Mouse (Mus musculus) liver, embryonic 11.5 days (tissue): ENCODE data around the gene Ascl4. TPM values are rescaled to one million over a fixed set of nuclear protein-coding genes. Genes with fewer than 3 reads are reported as not detected.

Source experiments
- ATAC-seq: fragments of 200-750 bp; cut with Nextera tagmentation; replicated peaks from 2 replicates; pipeline ENCODE4 v1.8.0; 2017; ENCODE audit warnings: moderate number of reproducible peaks, mild to moderate bottlenecking, moderate TSS enrichment, moderate library complexity; ENCODE audit not compliant: low FRiP score
- DNase-seq: peaks from one replicate; pipeline ENCODE4 v3.0.0-alpha.2; 2017; ENCODE audit warnings: low spot score
- H3K27ac ChIP-seq: fragments of 300-500 bp; sonication (generic); 2 replicates; pipeline ENCODE4 v1.5.1; 2014; ENCODE audit warnings: mild to moderate bottlenecking, low read depth, low read length, control low read depth
- H3K27me3 ChIP-seq: fragments of 300-500 bp; sonication (generic); replicated peaks from 2 replicates; pipeline ENCODE4 v1.6.1; 2014; ENCODE audit warnings: low read length, mixed read lengths; ENCODE audit not compliant: control insufficient read depth, insufficient read depth
- H3K36me3 ChIP-seq: fragments of 300-500 bp; sonication (generic); 2 replicates; pipeline ENCODE4 v1.6.1; 2014; ENCODE audit warnings: mild to moderate bottlenecking, low read length, moderate library complexity, mixed read lengths; ENCODE audit not compliant: control insufficient read depth, insufficient read depth
- H3K4me1 ChIP-seq: fragments of 300-500 bp; sonication (generic); replicated peaks from 2 replicates; pipeline ENCODE4 v1.6.1; 2014; ENCODE audit warnings: low read length, mixed read lengths; ENCODE audit not compliant: control insufficient read depth, insufficient read depth
- H3K4me2 ChIP-seq: fragments of 300-500 bp; sonication (generic); 2 replicates; pipeline ENCODE4 v1.6.1; 2014; ENCODE audit warnings: mild to moderate bottlenecking, control low read depth, moderate library complexity
- H3K4me3 ChIP-seq: fragments of 300-500 bp; sonication (generic); 2 replicates; pipeline ENCODE4 v1.5.1; 2014; ENCODE audit warnings: low read depth, low read length, control low read depth
- H3K9ac ChIP-seq: fragments of 300-500 bp; sonication (generic); 2 replicates; pipeline ENCODE4 v1.6.1; 2014; ENCODE audit warnings: low read depth, low read length, control low read depth
- H3K9me3 ChIP-seq: fragments of 300-500 bp; sonication (generic); 2 replicates; pipeline ENCODE4 v1.6.1; 2016; ENCODE audit warnings: low read length, inconsistent platforms, mixed read lengths; ENCODE audit not compliant: control insufficient read depth
- WGBS: fragments of 180-500 bp; shearing (Covaris S2); extraction: QIAGEN DNeasy Blood & Tissue Kit; methylation state at CpG from one replicate; pipeline ENCODE4 v1.1.7; 2014; 5-methylcytosine and 5-hydroxymethylcytosine counted together
- polyA plus RNA-seq: library from polyadenylated mRNA; unstranded; fragments of >200 nt; fragmentation: Nextera tagmentation; extraction: Ambion mirVana; gene quantifications from 2 replicates; pipeline ENCODE4 v1.2.1, GENCODE M21; 2014

Ascl4 gene
- 0.17 TPM in 1 of 2 replicates, not detected in the other for polyA plus RNA-seq

- peaks cover 2% of the 10 kb centered on the region; the same call in 1 of the 2 replicates for H3K4me1 ChIP-seq
- DNase-seq, result peak; percentile 47
- peaks cover 28% of the 10 kb centered on the region for H3K27me3 ChIP-seq
- H3K4me3 ChIP-seq, result peak within 1 kb of the TSS; percentile 59
- H3K4me2 ChIP-seq, result peak within 1 kb of the TSS; percentile 95
- ATAC-seq, result no peak
- no peak within 1 kb of the TSS for H3K9ac ChIP-seq
- no peaks in the 10 kb centered on the region for H3K9me3 ChIP-seq
- no peaks in the 10 kb centered on the region for H3K36me3 ChIP-seq
- H3K27ac ChIP-seq, result no peak within 1 kb of the TSS
- 2% methylated on average over 23 of the region's 23 CpGs for WGBS
Measured at GRCm38 (mm10) chr10:85927676-85928445, at the start of gene Ascl4. Gene Ascl4, plus strand, starts transcription at chr10:85927681.

DNA sequence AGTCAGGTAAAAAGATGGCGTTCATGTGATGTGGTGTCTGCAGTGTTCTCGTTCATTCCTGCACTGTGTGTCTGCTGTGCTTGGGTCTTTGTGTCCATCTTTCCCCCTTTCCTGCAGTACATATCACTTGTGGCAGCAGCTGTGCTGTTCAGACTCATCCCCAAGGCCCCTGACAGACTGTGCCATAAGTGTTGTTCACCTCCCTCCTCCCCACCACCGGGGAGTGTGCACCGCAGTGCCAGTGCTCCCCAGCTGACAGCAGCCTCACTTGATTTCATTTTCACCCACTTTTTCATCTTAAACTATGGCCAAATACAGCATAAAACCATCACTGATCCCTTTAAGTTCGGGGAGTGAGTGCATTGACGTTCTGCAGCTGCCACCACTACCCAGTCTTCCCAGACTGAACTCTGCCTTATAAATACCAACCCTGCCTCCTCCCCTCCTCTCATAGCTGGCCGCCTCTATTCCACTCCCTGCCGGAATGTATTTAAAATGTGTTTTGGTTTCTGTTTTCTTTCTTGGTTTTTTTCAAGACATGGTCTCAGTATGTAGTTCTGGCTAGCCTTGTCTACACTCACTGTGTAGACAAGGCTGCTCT lies 47.5 kb upstream of the Ascl4 start:
- DNase-seq, result no peak

DNA sequence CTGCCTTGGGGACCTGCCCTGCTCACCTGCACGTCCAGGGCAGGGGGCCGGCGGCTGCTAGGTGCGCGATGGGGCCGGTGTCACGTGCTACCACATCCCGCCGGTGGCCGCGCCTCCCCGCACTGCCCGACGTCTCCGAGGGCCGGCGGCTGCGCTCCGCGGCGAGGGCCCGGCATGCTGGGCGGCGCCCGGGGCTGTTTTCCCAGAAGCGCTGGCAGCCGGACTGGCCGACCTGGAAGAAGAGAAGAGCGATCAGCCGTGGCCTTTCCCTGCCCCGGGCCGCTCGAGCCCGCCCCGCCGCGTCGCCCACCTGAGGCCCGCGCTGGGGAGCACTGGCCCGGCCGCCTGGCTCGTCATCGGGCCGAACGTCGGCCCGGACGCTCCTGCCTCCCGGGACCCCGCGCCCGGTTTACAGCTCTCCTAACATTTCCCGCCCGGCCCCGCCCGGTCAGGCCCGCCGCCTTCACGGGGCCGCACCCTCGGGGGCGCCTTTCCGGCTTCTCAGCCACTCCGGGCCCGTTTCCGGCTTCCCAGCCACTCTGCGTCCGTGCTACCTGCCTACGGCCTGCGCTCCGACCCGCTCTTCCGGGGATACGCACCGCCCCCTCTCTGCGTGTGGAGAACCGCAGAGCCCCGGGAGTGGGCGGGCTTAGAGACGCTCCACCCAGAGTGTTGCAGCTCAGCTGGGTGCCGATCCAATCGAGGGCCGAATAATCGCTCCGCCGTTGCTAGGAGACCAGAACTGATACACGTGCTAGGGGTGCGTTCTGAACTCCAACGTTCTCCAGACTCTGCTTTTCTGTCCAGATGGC lies 10.8 kb upstream of the Ascl4 start, which contains the start of gene Prdm4:
TSS of gene Prdm4 (minus strand) at position 645 of the 812 bp plus-strand sequence.
- DNase-seq (peak; percentile 96), ATAC-seq (peak; percentile 99)
- Histone ChIP-seq H3K9me3 (no peaks in the 10 kb centered on the region), H3K27ac (peak within 1 kb of the TSS; percentile 90), H3K4me2 (peak within 1 kb of the TSS; percentile 90), H3K4me3 (peak within 1 kb of the TSS; percentile 93), H3K4me1 (peaks cover 6% of the 10 kb centered on the region), H3K27me3 (no peaks in the 10 kb centered on the region), H3K36me3 (peaks cover 7% of the 10 kb centered on the region), H3K9ac (peak within 1 kb of the TSS; percentile 91)
- under 1% methylated on average over 77 of the region's 90 CpGs for WGBS

More for the DNA sequence above, 47.5 kb upstream of the Ascl4 start:
- Histone ChIP-seq H3K27ac (no peak overlapping the region), H3K9ac (no peak overlapping the region), H3K4me3 (no peak overlapping the region), H3K36me3 (peaks cover 36% of the 10 kb centered on the region), H3K4me1 (no peaks in the 10 kb centered on the region), H3K27me3 (no peaks in the 10 kb centered on the region), H3K9me3 (no peaks in the 10 kb centered on the region), H3K4me2 (no peak overlapping the region)
- ATAC-seq, result no peak
- 90% methylated on average over 8 of the region's 8 CpGs for WGBS

GRCm38 (mm10) chr10:85928499-85929207 lies 1.2 kb downstream of the Ascl4 start:
- Histone ChIP-seq H3K4me1 (peaks cover 2% of the 10 kb centered on the region; the same call in 1 of the 2 replicates), H3K4me2 (peak overlapping the region; percentile 95), H3K4me3 (peak overlapping the region; percentile 59), H3K36me3 (no peaks in the 10 kb centered on the region), H3K9me3 (no peaks in the 10 kb centered on the region), H3K9ac (no peak overlapping the region), H3K27ac (no peak overlapping the region), H3K27me3 (peaks cover 28% of the 10 kb centered on the region)
- 1% methylated on average over 63 of the region's 63 CpGs for WGBS
- DNase-seq (peak; percentile 59), ATAC-seq (peak; percentile 47; the same call in 1 of the 2 replicates)

DNA sequence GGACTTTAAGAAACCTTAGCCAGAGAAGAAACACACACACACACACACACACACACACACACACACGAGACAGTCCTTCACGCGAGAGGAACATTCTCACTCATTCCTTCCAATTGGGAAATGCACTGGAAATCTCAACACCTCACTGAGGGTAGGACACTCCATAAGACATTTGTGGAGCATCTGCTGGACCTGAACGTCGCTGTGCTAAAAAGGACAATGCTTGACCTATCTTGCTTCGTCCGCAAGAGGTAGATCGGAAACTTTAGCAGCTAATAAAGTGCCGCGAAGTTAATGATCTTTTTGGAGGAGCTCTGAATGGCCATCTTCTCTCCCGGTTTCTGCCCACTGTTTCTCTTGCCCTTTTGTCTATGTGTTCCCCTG lies 1.7 kb downstream of the Ascl4 start:
- no peak for ATAC-seq
- WGBS, result 56% methylated on average over 11 of the region's 11 CpGs
- peaks cover 2% of the 10 kb centered on the region; the same call in 1 of the 2 replicates for H3K4me1 ChIP-seq
- no peak for DNase-seq
- no peak overlapping the region for H3K9ac ChIP-seq
- H3K9me3 ChIP-seq, result no peaks in the 10 kb centered on the region
- H3K27me3 ChIP-seq, result peaks cover 28% of the 10 kb centered on the region
- H3K4me3 ChIP-seq, result no peak overlapping the region
- H3K4me2 ChIP-seq, result peak overlapping the region; percentile 95
- H3K27ac ChIP-seq, result no peak overlapping the region
- no peaks in the 10 kb centered on the region for H3K36me3 ChIP-seq

DNA sequence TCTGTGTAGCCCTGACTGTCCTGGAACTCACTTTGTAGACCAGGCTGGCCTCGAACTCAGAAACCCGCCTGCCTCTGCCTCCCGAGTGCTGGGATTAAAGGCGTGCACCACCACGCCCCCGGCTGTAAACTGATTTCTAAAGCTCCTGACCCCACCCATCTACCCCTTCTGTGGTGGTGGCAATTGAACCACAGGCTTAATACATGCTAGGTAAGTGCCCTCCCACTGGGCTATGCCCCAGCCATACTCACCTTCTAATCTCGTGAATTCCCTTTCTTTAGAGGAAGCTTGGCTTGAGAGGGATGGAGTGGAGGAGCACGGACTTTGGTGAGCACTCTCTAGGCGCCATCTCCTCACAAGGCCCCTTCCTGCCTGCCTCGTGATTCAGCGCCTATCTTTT lies 2.5 kb downstream of the Ascl4 start:
- Histone ChIP-seq H3K27ac (no peak overlapping the region), H3K9me3 (no peaks in the 10 kb centered on the region), H3K9ac (no peak overlapping the region), H3K4me2 (no peak overlapping the region), H3K27me3 (peaks cover 28% of the 10 kb centered on the region), H3K4me1 (peaks cover 2% of the 10 kb centered on the region; the same call in 1 of the 2 replicates), H3K4me3 (no peak overlapping the region), H3K36me3 (no peaks in the 10 kb centered on the region)
- DNase-seq (no peak), ATAC-seq (no peak)
- WGBS, result 80% methylated on average over 11 of the region's 11 CpGs

- Histone ChIP-seq H3K27ac (no peak overlapping the region), H3K4me1 (no peaks in the 10 kb centered on the region), H3K9ac (no peak overlapping the region), H3K4me3 (no peak overlapping the region), H3K4me2 (no peak overlapping the region), H3K36me3 (peaks cover 41% of the 10 kb centered on the region), H3K9me3 (no peaks in the 10 kb centered on the region), H3K27me3 (no peaks in the 10 kb centered on the region)
- ATAC-seq, result no peak
- no peak for DNase-seq
- 92% methylated on average over 6 of the region's 6 CpGs for whole genome bisulfite sequencing
Measured at GRCm38 (mm10) chr10:85936280-85936965, 8.9 kb downstream of the Ascl4 start.
